Mouse (Mus musculus): ENCODE measurements at regions not wholly inside any gene's neighbourhood (a gene's known extent, or its start where the extent isn't known, plus 50 kb on each side); places are given as distances from the start of the nearest gene placed in this dataset.

DNA sequence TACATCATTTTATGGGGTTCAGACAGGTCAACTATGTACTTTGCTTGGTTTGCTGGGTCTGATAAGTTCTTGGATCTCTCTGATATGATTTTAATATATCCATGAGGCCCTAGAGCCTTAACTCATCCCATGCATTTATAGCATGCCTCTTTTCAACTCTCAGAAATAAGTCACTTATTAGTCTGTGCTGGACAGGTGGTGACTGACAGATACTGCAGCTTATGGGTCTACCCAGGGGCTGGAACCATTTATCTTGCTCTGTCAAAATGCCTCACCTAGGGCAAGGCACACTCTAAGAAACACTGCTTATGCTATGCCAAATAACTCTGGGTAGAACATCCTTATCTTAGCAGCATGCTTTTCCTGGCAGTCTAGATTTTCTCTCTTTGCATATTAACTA lies 225.6 kb downstream of the Mbnl1 start:
- Histone ChIP-seq H3K4me1 (ENCODE audit: insufficient read depth) (no peaks in the 10 kb centered on the region), H3K36me3 (ENCODE audit: insufficient read depth) (no peaks in the 10 kb centered on the region), H3K9ac (no peak overlapping the region), H3K27me3 (ENCODE audit: insufficient read depth, low read length) (no peaks in the 10 kb centered on the region), H3K27ac (ENCODE audit: low read depth) (no peak overlapping the region), H3K4me3 (ENCODE audit: low read depth, low read length) (no peak overlapping the region), H3K9me3 (ENCODE audit: low read depth, low read length) (no peaks in the 10 kb centered on the region), H3K4me2 (no peak overlapping the region)
- no peak for DNase-seq
- no peak for ATAC-seq (ENCODE audit: insufficient read depth)
- no peak for TF ChIP-seq CTCF (IDR thresholded peaks at IDR 0.05; ENCODE audit: low read depth)

DNA sequence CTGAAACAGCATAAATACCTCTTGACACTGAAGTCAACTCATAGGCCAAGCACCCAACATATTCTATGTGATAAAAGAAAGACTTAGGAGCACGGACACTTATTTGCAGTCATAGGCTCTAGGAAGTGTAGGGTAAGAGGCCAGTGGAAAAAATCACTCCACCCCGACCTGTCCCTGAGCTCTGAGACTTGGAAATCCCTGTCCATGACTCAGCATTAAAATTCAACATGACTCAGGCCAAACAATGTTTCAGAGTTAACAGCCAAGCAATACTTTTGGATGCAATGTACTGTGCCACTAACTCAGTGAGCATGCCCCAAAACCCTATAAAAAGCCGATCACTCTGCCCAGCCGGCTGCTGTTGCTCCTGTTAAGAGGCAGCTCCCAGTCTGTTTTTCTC lies 234.5 kb downstream of the Mbnl1 start:
- WGBS = 86% methylated on average over 4 of the region's 4 CpGs
- no peak for TF ChIP-seq CTCF (IDR thresholded peaks at IDR 0.05; ENCODE audit: low read depth)
- no peak overlapping the region for H3K27ac ChIP-seq (ENCODE audit: low read depth)

DNA sequence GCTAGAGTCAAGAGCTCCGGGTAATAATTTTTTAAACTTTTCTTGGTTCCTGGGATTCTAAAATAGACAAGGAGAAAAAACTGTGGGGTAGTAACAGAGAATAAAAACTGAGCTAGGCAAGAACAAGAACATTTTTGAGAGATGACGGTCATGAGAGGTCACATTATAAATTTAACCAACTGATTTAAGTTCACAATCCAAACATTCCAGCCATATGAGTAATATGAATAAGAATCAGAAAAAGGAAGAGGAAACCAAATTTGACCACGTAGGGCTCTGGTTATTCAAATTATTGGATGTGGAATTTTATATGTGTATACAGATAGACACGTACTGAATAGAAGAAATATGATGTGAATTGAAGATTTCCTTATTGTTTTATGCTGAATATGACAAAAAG lies 240.3 kb downstream of the Mbnl1 start:
- no peak overlapping the region for H3K4me3 ChIP-seq (ENCODE audit: low read depth, low read length)
- H3K9me3 ChIP-seq (ENCODE audit: low read depth, low read length) = no peaks in the 10 kb centered on the region
- TF ChIP-seq CTCF (IDR thresholded peaks at IDR 0.05; ENCODE audit: low read depth) = no peak
- no peaks in the 10 kb centered on the region for H3K36me3 ChIP-seq (ENCODE audit: insufficient read depth)
- H3K4me1 ChIP-seq (ENCODE audit: insufficient read depth) = no peaks in the 10 kb centered on the region
- H3K4me2 ChIP-seq = no peak overlapping the region
- H3K27ac ChIP-seq (ENCODE audit: low read depth) = no peak overlapping the region
- H3K9ac ChIP-seq = no peak overlapping the region
- DNase-seq = no peak
- no peak for ATAC-seq (ENCODE audit: insufficient read depth)
- H3K27me3 ChIP-seq (ENCODE audit: insufficient read depth, low read length) = no peaks in the 10 kb centered on the region
- WGBS = 66% methylated on average over 4 of the region's 4 CpGs

More for the DNA sequence above, 234.5 kb downstream of the Mbnl1 start:
- Histone ChIP-seq H3K36me3 (ENCODE audit: insufficient read depth) (no peaks in the 10 kb centered on the region), H3K4me1 (ENCODE audit: insufficient read depth) (no peaks in the 10 kb centered on the region), H3K9me3 (ENCODE audit: low read depth, low read length) (no peaks in the 10 kb centered on the region), H3K9ac (no peak overlapping the region), H3K4me3 (ENCODE audit: low read depth, low read length) (no peak overlapping the region), H3K4me2 (no peak overlapping the region), H3K27me3 (ENCODE audit: insufficient read depth, low read length) (no peaks in the 10 kb centered on the region)
- ATAC-seq (ENCODE audit: insufficient read depth) (no peak), DNase-seq (no peak)

DNA sequence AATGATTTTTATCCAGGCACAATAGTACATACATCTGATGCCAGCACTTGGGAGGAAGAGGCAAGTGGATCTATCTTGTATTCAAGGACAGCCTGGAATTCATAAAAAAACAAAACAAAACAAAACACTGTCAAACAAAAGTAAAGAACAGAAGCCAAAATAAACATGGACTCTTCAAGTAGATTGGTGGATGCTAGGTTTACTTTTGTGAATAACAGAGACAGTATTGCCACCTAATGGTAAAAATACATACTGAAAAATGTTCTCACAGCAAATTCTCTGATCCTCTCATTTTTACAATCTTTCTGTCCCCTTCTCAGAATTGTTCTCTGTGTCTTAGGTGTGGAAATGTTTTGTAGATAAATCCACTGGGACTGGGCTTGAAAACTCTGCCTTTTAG lies 247.7 kb downstream of the Mbnl1 start:
- no peaks in the 10 kb centered on the region for H3K27me3 ChIP-seq (ENCODE audit: insufficient read depth, low read length)
- H3K4me2 ChIP-seq = no peak overlapping the region

DNA sequence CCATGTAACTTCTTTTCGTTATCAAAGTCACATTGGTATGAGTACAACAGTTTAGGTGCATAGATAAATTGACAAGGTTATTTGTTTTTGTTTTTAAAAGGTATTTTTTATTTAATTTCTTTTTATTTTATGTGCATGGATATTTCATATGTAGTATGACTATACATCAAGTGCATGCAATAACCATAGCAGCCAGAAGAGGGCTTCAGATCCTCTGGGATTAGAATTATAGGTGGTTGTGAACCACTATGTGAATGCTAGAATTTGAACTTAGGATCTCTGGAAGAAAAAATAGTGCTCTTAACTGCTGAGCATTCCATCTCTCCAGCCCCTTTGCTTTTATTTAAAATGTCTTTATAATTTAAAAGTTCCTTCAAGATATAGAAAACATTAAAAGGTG lies 258.7 kb downstream of the Mbnl1 start:
- DNase-seq (peak; percentile 33), ATAC-seq (ENCODE audit: insufficient read depth) (no peak)
- Histone ChIP-seq H3K9me3 (ENCODE audit: low read depth, low read length) (no peaks in the 10 kb centered on the region), H3K4me1 (ENCODE audit: insufficient read depth) (no peaks in the 10 kb centered on the region), H3K36me3 (ENCODE audit: insufficient read depth) (no peaks in the 10 kb centered on the region), H3K4me2 (no peak overlapping the region), H3K9ac (no peak overlapping the region), H3K4me3 (ENCODE audit: low read depth, low read length) (no peak overlapping the region), H3K27me3 (ENCODE audit: insufficient read depth, low read length) (no peaks in the 10 kb centered on the region), H3K27ac (ENCODE audit: low read depth) (no peak overlapping the region)
- WGBS = 90% methylated on average over 1 of the region's 1 CpGs
- TF ChIP-seq CTCF (IDR thresholded peaks at IDR 0.05; ENCODE audit: low read depth) = 0 out of 2 replicates have a peak, but pooled peaks have one; percentile 12

More for the DNA sequence above, 247.7 kb downstream of the Mbnl1 start:
- ATAC-seq (ENCODE audit: insufficient read depth) (no peak), DNase-seq (peak; percentile 61)
- H3K27ac ChIP-seq (ENCODE audit: low read depth) = no peak overlapping the region
- H3K4me3 ChIP-seq (ENCODE audit: low read depth, low read length) = no peak overlapping the region
- peak; percentile 25 for TF ChIP-seq CTCF (IDR thresholded peaks at IDR 0.05; ENCODE audit: low read depth)
- no peaks in the 10 kb centered on the region for H3K4me1 ChIP-seq (ENCODE audit: insufficient read depth)
- H3K9me3 ChIP-seq (ENCODE audit: low read depth, low read length) = no peaks in the 10 kb centered on the region
- no peak overlapping the region for H3K9ac ChIP-seq
- H3K36me3 ChIP-seq (ENCODE audit: insufficient read depth) = no peaks in the 10 kb centered on the region

DNA sequence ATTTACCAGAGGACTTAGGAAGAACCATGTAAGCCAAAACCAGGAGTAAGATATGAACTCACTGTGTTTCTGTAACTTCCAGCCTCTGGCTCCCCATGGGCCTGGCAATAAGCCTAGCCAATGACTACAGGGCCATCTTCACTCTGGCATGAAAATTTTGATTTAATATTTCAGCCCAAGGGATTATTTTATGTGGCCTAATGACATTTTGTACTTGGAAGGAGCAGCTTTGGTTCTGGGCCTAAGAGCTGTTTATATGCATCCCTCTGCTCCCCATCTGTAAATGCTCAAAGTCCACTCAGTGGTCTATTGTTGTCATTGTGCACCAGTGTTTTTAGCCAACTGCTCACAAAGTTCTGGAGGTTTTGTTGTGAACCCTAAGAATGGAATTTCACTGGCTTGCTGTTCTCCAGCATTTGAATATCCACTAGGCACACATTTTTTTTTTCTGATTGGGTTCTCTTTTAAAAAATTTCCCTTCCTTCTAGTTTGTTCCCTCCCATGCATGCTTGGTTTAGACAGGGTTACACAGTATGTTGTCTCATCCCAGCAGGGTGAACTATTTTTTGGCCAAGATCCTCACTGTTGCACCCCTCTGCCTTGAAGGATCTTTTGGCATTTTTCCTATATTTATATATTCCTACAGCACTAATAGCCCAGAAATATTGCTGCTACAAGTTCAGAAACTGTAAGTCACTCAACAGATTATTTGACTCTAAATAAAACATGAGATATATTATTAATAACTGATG lies 261.9 kb upstream of the P2ry1 start:
- no peak overlapping the region for H3K9ac ChIP-seq
- no peaks in the 10 kb centered on the region for H3K36me3 ChIP-seq (ENCODE audit: insufficient read depth)
- H3K4me3 ChIP-seq (ENCODE audit: low read depth, low read length) = no peak overlapping the region
- no peaks in the 10 kb centered on the region for H3K4me1 ChIP-seq (ENCODE audit: insufficient read depth)
- peak; percentile 70 for DNase-seq
- TF ChIP-seq CTCF (IDR thresholded peaks at IDR 0.05; ENCODE audit: low read depth) = no peak
- H3K27me3 ChIP-seq (ENCODE audit: insufficient read depth, low read length) = no peaks in the 10 kb centered on the region
- peak overlapping the region; percentile 77 for H3K27ac ChIP-seq (ENCODE audit: low read depth)
- H3K4me2 ChIP-seq = no peak overlapping the region
- peak; percentile 86 for ATAC-seq (ENCODE audit: insufficient read depth)
- no peaks in the 10 kb centered on the region for H3K9me3 ChIP-seq (ENCODE audit: low read depth, low read length)

DNA sequence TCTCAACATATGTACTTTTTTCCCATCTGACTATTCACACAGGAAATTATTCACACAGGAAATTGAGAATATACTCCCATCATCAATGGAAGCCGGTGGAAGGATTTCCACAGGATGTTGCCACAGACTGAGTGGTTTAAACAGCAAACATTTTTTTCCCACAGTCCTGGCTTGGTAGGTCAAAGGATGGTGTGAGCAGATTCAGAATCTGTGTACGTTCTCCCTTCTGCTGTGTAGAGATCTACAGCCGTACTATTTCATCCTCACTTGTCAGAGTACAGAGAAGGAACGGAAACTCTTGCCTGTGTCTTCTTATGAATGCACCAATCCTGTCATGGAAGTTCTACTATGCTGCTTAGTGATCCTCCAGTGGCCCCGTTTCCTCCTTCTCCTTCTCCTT lies 261.2 kb upstream of the P2ry1 start:
- Histone ChIP-seq H3K27ac (ENCODE audit: low read depth) (peak overlapping the region; percentile 77), H3K4me1 (ENCODE audit: insufficient read depth) (no peaks in the 10 kb centered on the region), H3K4me3 (ENCODE audit: low read depth, low read length) (no peak overlapping the region), H3K36me3 (ENCODE audit: insufficient read depth) (no peaks in the 10 kb centered on the region), H3K27me3 (ENCODE audit: insufficient read depth, low read length) (no peaks in the 10 kb centered on the region), H3K9me3 (ENCODE audit: low read depth, low read length) (no peaks in the 10 kb centered on the region), H3K9ac (no peak overlapping the region), H3K4me2 (no peak overlapping the region)
- peak; percentile 93 for ATAC-seq (ENCODE audit: insufficient read depth)
- whole genome bisulfite sequencing = 38% methylated on average over 5 of the region's 5 CpGs
- DNase-seq = peak; percentile 86
- TF ChIP-seq CTCF (IDR thresholded peaks at IDR 0.05; ENCODE audit: low read depth) = no peak

Data from lung, embryonic 14.5 days (tissue).